Comparison of ENCODE assay signal across 18 mouse cellular contexts in genomic region chr13:69984159-69984558, GRCm38 (mm10).
DNase-seq lines count a peak whose midpoint lies in the region; ATAC-seq lines count a peak whose summit lies in the region.
"Had no signal": no experiment of that assay in that cellular context is flagged by ENCODE, and none has a peak within 500 bp of the region (broad histone marks: within the 10 kb centered on the region; RNA-seq: fewer than 3 reads in every experiment).

No protein-coding gene starts in this region.

- peak; percentile 77 for ATAC-seq in forebrain, embryonic 11.5 days (replicated peaks; ENCODE audit: low FRiP score)
- peak; percentile 59 for ATAC-seq in neural tube, embryonic 12.5 days (ENCODE audit: low FRiP score, low read depth)
- no peak for ATAC-seq in neural tube, embryonic 15.5 days (ENCODE audit: low FRiP score)
- peak; percentile 55; the same call in 1 of the 2 replicates for ATAC-seq in hindbrain, embryonic 14.5 days (ENCODE audit: low FRiP score)
- no peak for ATAC-seq in granulocyte monocyte progenitor cell, adult 5-6 weeks (replicated peaks; ENCODE audit: poor library complexity, severe bottlenecking)
- ATAC-seq: liver, postnatal 0 days had no signal

- no peaks in the 10 kb centered on the region for H3K27me3 ChIP-seq in forebrain, embryonic 11.5 days (ENCODE audit: control insufficient read depth, insufficient read depth, low read length)
- H3K27me3 ChIP-seq in forebrain, embryonic 10.5 days (ENCODE audit: poor library complexity, severe bottlenecking), result no peaks in the 10 kb centered on the region
- no peaks in the 10 kb centered on the region for H3K27me3 ChIP-seq in neural tube, embryonic 12.5 days (replicated peaks)
- H3K27me3 ChIP-seq in neural tube, embryonic 15.5 days (replicated peaks), result no peaks in the 10 kb centered on the region
- no peaks in the 10 kb centered on the region for H3K27me3 ChIP-seq in hindbrain, embryonic 14.5 days (ENCODE audit: control insufficient read depth, insufficient read depth, low read length)
- H3K27me3 ChIP-seq: embryonic facial prominence, embryonic 15.5 days; megakaryocyte, embryonic 14.5 days; neural tube, embryonic 13.5 days had no signal

- peak; percentile 58 for DNase-seq in forebrain, embryonic 11.5 days (ENCODE audit: low spot score)
- no peak for DNase-seq in forebrain, embryonic 10.5 days (ENCODE audit: extremely low spot score, low spot score)
- no peak for DNase-seq in hindbrain, embryonic 14.5 days (ENCODE audit: low spot score)
- no peak for DNase-seq in spleen, postnatal 10 days (ENCODE audit: low spot score in 2 of 2)
- DNase-seq in left cerebral cortex, postnatal 36 days (ENCODE audit: low spot score in 2 of 2), result no peak
- DNase-seq: adrenal gland, postnatal 25 days; cerebellum, adult 2 months; gastrocnemius, postnatal 10 days; heart, postnatal 14 days; liver, postnatal 0 days; lung, postnatal 14 days had no signal

- no peak overlapping the region for H3K27ac ChIP-seq in forebrain, embryonic 11.5 days (ENCODE audit: low read depth, low read length)
- no peak overlapping the region for H3K27ac ChIP-seq in forebrain, embryonic 10.5 days
- H3K27ac ChIP-seq in neural tube, embryonic 12.5 days, result no peak overlapping the region
- no peak overlapping the region for H3K27ac ChIP-seq in neural tube, embryonic 15.5 days (replicated peaks)
- no peak overlapping the region for H3K27ac ChIP-seq in hindbrain, embryonic 14.5 days
- H3K27ac ChIP-seq: embryonic facial prominence, embryonic 15.5 days; limb, embryonic 15.5 days; neural tube, embryonic 13.5 days had no signal

- H3K4me2 ChIP-seq in forebrain, embryonic 11.5 days (ENCODE audit: low read depth, low read length, severe bottlenecking), result no peak overlapping the region
- no peak overlapping the region for H3K4me2 ChIP-seq in neural tube, embryonic 12.5 days (replicated peaks)
- H3K4me2 ChIP-seq in neural tube, embryonic 15.5 days, result no peak overlapping the region
- H3K4me2 ChIP-seq in hindbrain, embryonic 14.5 days (replicated peaks), result no peak overlapping the region
- H3K4me2 ChIP-seq: embryonic facial prominence, embryonic 15.5 days; limb, embryonic 15.5 days; neural tube, embryonic 13.5 days had no signal

- H3K9ac ChIP-seq in forebrain, embryonic 11.5 days (ENCODE audit: low read length), result no peak overlapping the region
- no peak overlapping the region for H3K9ac ChIP-seq in neural tube, embryonic 12.5 days
- no peak overlapping the region for H3K9ac ChIP-seq in neural tube, embryonic 15.5 days (replicated peaks)
- H3K9ac ChIP-seq in hindbrain, embryonic 14.5 days, result no peak overlapping the region
- H3K9ac ChIP-seq: embryonic facial prominence, embryonic 15.5 days; limb, embryonic 15.5 days; liver, postnatal 0 days; neural tube, embryonic 13.5 days had no signal

- intact Hi-C loops in left cerebral cortex, postnatal 36 days (cut with DNase I), result no loop called here

- 39% methylated on average over 1 of the region's 1 CpGs for WGBS in forebrain, embryonic 11.5 days
- WGBS in forebrain, embryonic 10.5 days, result 60% methylated on average over 1 of the region's 1 CpGs
- WGBS in neural tube, embryonic 12.5 days, result 28% methylated on average over 1 of the region's 1 CpGs
- WGBS in neural tube, embryonic 15.5 days, result 29% methylated on average over 1 of the region's 1 CpGs
- 22% methylated on average over 1 of the region's 1 CpGs for WGBS in hindbrain, embryonic 14.5 days

- no peaks in the 10 kb centered on the region for H3K36me3 ChIP-seq in forebrain, embryonic 11.5 days (ENCODE audit: control insufficient read depth, insufficient read depth, low read length)
- H3K36me3 ChIP-seq in forebrain, embryonic 10.5 days (replicated peaks), result no peaks in the 10 kb centered on the region
- H3K36me3 ChIP-seq in neural tube, embryonic 12.5 days, result no peaks in the 10 kb centered on the region
- no peaks in the 10 kb centered on the region for H3K36me3 ChIP-seq in neural tube, embryonic 15.5 days
- H3K36me3 ChIP-seq in hindbrain, embryonic 14.5 days (replicated peaks; ENCODE audit: control insufficient read depth, insufficient read depth), result no peaks in the 10 kb centered on the region
- H3K36me3 ChIP-seq: embryonic facial prominence, embryonic 15.5 days; limb, embryonic 15.5 days; neural tube, embryonic 13.5 days had no signal

- no peak overlapping the region for H3K4me3 ChIP-seq in forebrain, embryonic 11.5 days (ENCODE audit: low read depth, low read length)
- H3K4me3 ChIP-seq in forebrain, embryonic 10.5 days, result no peak overlapping the region
- H3K4me3 ChIP-seq in neural tube, embryonic 12.5 days, result no peak overlapping the region
- H3K4me3 ChIP-seq in neural tube, embryonic 15.5 days (replicated peaks), result no peak overlapping the region
- no peak overlapping the region for H3K4me3 ChIP-seq in hindbrain, embryonic 14.5 days (replicated peaks; ENCODE audit: low read length)
- H3K4me3 ChIP-seq: embryonic facial prominence, embryonic 15.5 days; limb, embryonic 15.5 days; megakaryocyte, embryonic 14.5 days; neural tube, embryonic 13.5 days had no signal

- no peaks in the 10 kb centered on the region for H3K9me3 ChIP-seq in forebrain, embryonic 11.5 days (ENCODE audit: control insufficient read depth, low read length)
- H3K9me3 ChIP-seq in forebrain, embryonic 10.5 days, result no peaks in the 10 kb centered on the region
- H3K9me3 ChIP-seq in neural tube, embryonic 12.5 days, result no peaks in the 10 kb centered on the region
- no peaks in the 10 kb centered on the region for H3K9me3 ChIP-seq in neural tube, embryonic 15.5 days (replicated peaks)
- no peaks in the 10 kb centered on the region for H3K9me3 ChIP-seq in hindbrain, embryonic 14.5 days (ENCODE audit: control insufficient read depth, low read length)
- H3K9me3 ChIP-seq: embryonic facial prominence, embryonic 15.5 days; limb, embryonic 15.5 days; neural tube, embryonic 13.5 days had no signal

- H3K4me1 ChIP-seq in forebrain, embryonic 11.5 days (replicated peaks; ENCODE audit: control insufficient read depth, insufficient read depth, low read length), result peaks cover 12% of the 10 kb centered on the region; the same call in 1 of the 2 replicates
- H3K4me1 ChIP-seq in forebrain, embryonic 10.5 days, result peaks cover 32% of the 10 kb centered on the region
- peaks cover 20% of the 10 kb centered on the region for H3K4me1 ChIP-seq in neural tube, embryonic 12.5 days
- H3K4me1 ChIP-seq in neural tube, embryonic 15.5 days, result peaks cover 18% of the 10 kb centered on the region
- H3K4me1 ChIP-seq in hindbrain, embryonic 14.5 days (replicated peaks; ENCODE audit: control insufficient read depth, insufficient read depth, low read length), result peaks cover 30% of the 10 kb centered on the region
- H3K4me1 ChIP-seq: megakaryocyte, embryonic 14.5 days had no signal

Comparison
In these comparisons a context has a peak if more than half of its experiments do, and no peak if none do; other contexts are left out.
1. ATAC-seq: peak in forebrain, embryonic 11.5 days (single experiment), neural tube, embryonic 12.5 days (single experiment) and hindbrain, embryonic 14.5 days (single experiment); none in neural tube, embryonic 15.5 days (single experiment) and granulocyte monocyte progenitor cell, adult 5-6 weeks (single experiment).